ENCODE assay signal across 16 mouse cellular contexts in the genomic region with DNA sequence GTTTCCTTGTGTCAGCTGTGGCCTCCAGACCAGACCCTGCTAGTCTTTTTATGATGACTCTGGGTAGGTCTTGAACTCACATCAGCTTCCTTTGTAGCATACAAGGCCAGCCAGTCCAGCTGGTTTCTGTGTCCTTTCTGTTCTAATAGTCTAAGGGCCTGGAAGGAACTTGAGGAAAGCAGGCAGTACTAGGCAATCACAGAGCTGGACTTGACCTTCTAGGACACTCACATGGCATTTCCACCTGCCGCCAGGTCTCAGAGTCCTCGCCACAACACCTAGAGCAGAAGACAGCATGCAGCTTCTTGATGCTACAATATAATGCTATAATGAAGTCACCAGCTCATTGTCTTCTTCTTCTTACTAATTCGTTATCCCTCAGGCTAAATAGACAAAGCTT.
"Had no signal": no experiment of that assay in that cellular context is flagged by ENCODE, and none has a peak within 500 bp of the region (broad histone marks: within the 10 kb centered on the region; RNA-seq: fewer than 3 reads in every experiment).

No protein-coding gene starts in this region.

- DNase-seq: liver; liver, embryonic 13.5 days; liver, postnatal 0 days; lung, postnatal 10 days; retina, postnatal 1 day; right cerebral cortex, postnatal 4 days; spleen, adult 18-20 months; thymus, adult 2 months; thymus, postnatal 25 days had no signal

- H3K9ac ChIP-seq: intestine, embryonic 15.5 days; limb, embryonic 12.5 days; liver, embryonic 13.5 days; liver, postnatal 0 days; midbrain, embryonic 12.5 days; neural tube, embryonic 13.5 days had no signal

- H3K4me3 ChIP-seq: intestine, embryonic 15.5 days; layer of hippocampus, adult 2 months; limb, embryonic 12.5 days; liver, embryonic 13.5 days; megakaryocyte, embryonic 14.5 days; midbrain, embryonic 12.5 days; neural tube, embryonic 13.5 days had no signal

- ATAC-seq: intestine, embryonic 15.5 days; liver, postnatal 0 days; midbrain, embryonic 16.5 days had no signal

- H3K27me3 ChIP-seq: intestine, embryonic 15.5 days; limb, embryonic 12.5 days; liver, embryonic 13.5 days; midbrain, embryonic 12.5 days; neural tube, embryonic 13.5 days had no signal

- H3K36me3 ChIP-seq: intestine, embryonic 15.5 days; limb, embryonic 12.5 days; liver, embryonic 13.5 days; midbrain, embryonic 12.5 days; neural tube, embryonic 13.5 days had no signal

- H3K27ac ChIP-seq: intestine, embryonic 15.5 days; layer of hippocampus, adult 2 months; limb, embryonic 12.5 days; liver, embryonic 13.5 days; midbrain, embryonic 12.5 days; neural tube, embryonic 13.5 days had no signal

- H3K9me3 ChIP-seq: intestine, embryonic 15.5 days; limb, embryonic 12.5 days; liver, embryonic 13.5 days; megakaryocyte, embryonic 14.5 days; midbrain, embryonic 12.5 days; neural tube, embryonic 13.5 days had no signal

- H3K4me2 ChIP-seq: intestine, embryonic 15.5 days; limb, embryonic 12.5 days; liver, embryonic 13.5 days; midbrain, embryonic 12.5 days; neural tube, embryonic 13.5 days had no signal
